In the genomic region with DNA sequence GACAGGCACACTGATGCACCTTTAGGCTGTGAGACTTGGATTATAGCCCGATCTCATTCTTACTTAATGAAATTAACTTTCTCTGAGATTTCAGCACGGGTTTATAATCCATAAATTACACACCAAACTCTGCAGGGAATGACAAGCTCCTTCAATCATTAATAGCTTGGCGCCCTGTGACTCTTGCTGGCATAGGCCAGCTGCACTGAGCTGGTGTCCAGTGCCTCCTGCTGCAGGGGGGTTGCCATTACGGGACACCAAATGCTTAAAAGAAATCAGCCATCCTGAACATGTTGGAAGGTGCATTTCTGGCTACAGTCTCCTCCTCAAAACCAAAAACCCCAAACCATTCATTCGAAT, we compare ENCODE assay signal across 14 mouse cellular contexts.
DNase-seq lines count a peak whose midpoint lies in the region; ATAC-seq and TF ChIP-seq lines count a peak whose summit lies in the region.
"Had no signal": no experiment of that assay in that cellular context is flagged by ENCODE, and none has a peak within 500 bp of the region (broad histone marks: within the 10 kb centered on the region; RNA-seq: fewer than 3 reads in every experiment).

No protein-coding gene starts in this region.

- H3K9me3 ChIP-seq in hindbrain, postnatal 0 days (ENCODE audit: low read length): no peaks in the 10 kb centered on the region
- H3K9me3 ChIP-seq in hindbrain, embryonic 13.5 days: no peaks in the 10 kb centered on the region
- H3K9me3 ChIP-seq: midbrain, embryonic 12.5 days; neural tube, embryonic 12.5 days had no signal

- H3K36me3 ChIP-seq in hindbrain, postnatal 0 days (ENCODE audit: insufficient read depth, low read length): no peaks in the 10 kb centered on the region; the same call in 1 of the 2 replicates
- peaks cover 7% of the 10 kb centered on the region for H3K36me3 ChIP-seq in hindbrain, embryonic 13.5 days

- no peak overlapping the region for H3K4me2 ChIP-seq in hindbrain, postnatal 0 days (ENCODE audit: low read depth, low read length)
- H3K4me2 ChIP-seq in hindbrain, embryonic 13.5 days: no peak overlapping the region
- H3K4me2 ChIP-seq: midbrain, embryonic 12.5 days; neural tube, embryonic 12.5 days had no signal

- WGBS in hindbrain, postnatal 0 days: 56% methylated on average over 5 of the region's 5 CpGs
- 69% methylated on average over 5 of the region's 5 CpGs for WGBS in hindbrain, embryonic 13.5 days

- peak; percentile 44 for TF ChIP-seq CTCF in hindbrain, postnatal 0 days (IDR thresholded peaks at IDR 0.05; ENCODE audit: low read depth)

- ATAC-seq in hindbrain, postnatal 0 days: no peak
- no peak for ATAC-seq in hindbrain, embryonic 13.5 days (ENCODE audit: low FRiP score)

- no peaks in the 10 kb centered on the region for H3K4me1 ChIP-seq in hindbrain, postnatal 0 days (ENCODE audit: insufficient read depth, low read length)
- peaks cover 35% of the 10 kb centered on the region for H3K4me1 ChIP-seq in hindbrain, embryonic 13.5 days (replicated peaks)

- DNase-seq in hindbrain, postnatal 0 days (ENCODE audit: low spot score): no peak
- peak; percentile 19 for DNase-seq in adipocyte (ENCODE audit: low spot score)
- DNase-seq in fat pad, adult 2 months (ENCODE audit: extremely low read depth, low read depth, low spot score): peak; percentile 55
- peak; percentile 63 for DNase-seq in kidney, postnatal 14 days
- DNase-seq in adrenal gland, postnatal 36 days: no peak
- no peak for DNase-seq in embryo, embryonic 10.5 days (ENCODE audit: low spot score)
- DNase-seq: embryo, embryonic 11 days; liver; lung, postnatal 14 days; right cerebral cortex, adult 18-20 months; thymus, postnatal 14 days had no signal

- no peaks in the 10 kb centered on the region for H3K27me3 ChIP-seq in hindbrain, postnatal 0 days (ENCODE audit: insufficient read depth, low read length)
- no peaks in the 10 kb centered on the region for H3K27me3 ChIP-seq in hindbrain, embryonic 13.5 days
- H3K27me3 ChIP-seq: midbrain, embryonic 12.5 days; neural tube, embryonic 12.5 days had no signal

- no peak overlapping the region for H3K9ac ChIP-seq in hindbrain, postnatal 0 days (replicated peaks; ENCODE audit: low read length)
- H3K9ac ChIP-seq in hindbrain, embryonic 13.5 days: no peak overlapping the region
- H3K9ac ChIP-seq: midbrain, embryonic 12.5 days; neural tube, embryonic 12.5 days had no signal

- H3K27ac ChIP-seq in hindbrain, postnatal 0 days: no peak overlapping the region
- H3K27ac ChIP-seq in hindbrain, embryonic 13.5 days: no peak overlapping the region
- H3K27ac ChIP-seq: midbrain, embryonic 12.5 days; neural tube, embryonic 12.5 days had no signal

- no peak overlapping the region for H3K4me3 ChIP-seq in hindbrain, postnatal 0 days (ENCODE audit: low read length)
- no peak overlapping the region for H3K4me3 ChIP-seq in hindbrain, embryonic 13.5 days
- H3K4me3 ChIP-seq: midbrain, embryonic 12.5 days; neural tube, embryonic 12.5 days had no signal

Comparison
In these comparisons a context has a peak if more than half of its experiments do, and no peak if none do; other contexts are left out.
1. DNase-seq: peak in adipocyte (single experiment), fat pad, adult 2 months (single experiment) and kidney, postnatal 14 days (single experiment); none in hindbrain, postnatal 0 days (single experiment), adrenal gland, postnatal 36 days (0 of 2) and embryo, embryonic 10.5 days (single experiment).